Mouse (Mus musculus) spleen, adult 2 months (tissue): Measurements from ENCODE around the gene Itgax. TPM values are rescaled to one million over a fixed set of nuclear protein-coding genes. Genes with fewer than 3 reads are reported as not detected.

ENCODE experiments used
- DNase-seq, 2 experiments: peaks; one replicate each; pipeline versions ENCODE4 v3.0.0 to v3.0.0-alpha.2; 2012 to 2021; ENCODE audit warnings: low spot score in 2 of 2, low read depth in 1 of 2
- H3K27ac ChIP-seq: fragments of 200-500 bp; 2 replicates; pipeline ENCODE4 v1.5.1; 2012; ENCODE audit warnings: low read length, inconsistent platforms; ENCODE audit not compliant: insufficient read depth
- H3K27me3 ChIP-seq: fragments of 200-500 bp; 2 replicates; pipeline ENCODE4 v1.6.1; 2012; ENCODE audit warnings: mild to moderate bottlenecking, moderate library complexity, low read length, inconsistent platforms; ENCODE audit not compliant: control insufficient read depth, insufficient read depth
- H3K36me3 ChIP-seq: fragments of 200-500 bp; 2 replicates; pipeline ENCODE4 v1.6.1; 2012; ENCODE audit warnings: mild to moderate bottlenecking, low read length, inconsistent platforms; ENCODE audit not compliant: control insufficient read depth, insufficient read depth
- H3K4me1 ChIP-seq: fragments of 200-500 bp; 2 replicates; pipeline ENCODE4 v1.6.1; 2011; ENCODE audit warnings: inconsistent platforms; ENCODE audit not compliant: control insufficient read depth, insufficient read depth, insufficient read length
- H3K4me3 ChIP-seq: fragments of 200-500 bp; 2 replicates; pipeline ENCODE4 v1.5.1; 2011; ENCODE audit warnings: mild to moderate bottlenecking, inconsistent platforms; ENCODE audit not compliant: insufficient read depth, insufficient read length; ENCODE audit errors: extremely low read depth
- CTCF ChIP-seq: fragments of 200-500 bp; IDR thresholded peaks from 2 replicates; pipeline ENCODE4 v1.5.1; 2011; ENCODE audit warnings: mild to moderate bottlenecking, inconsistent platforms; ENCODE audit not compliant: insufficient read depth, insufficient read length, insufficient replicate concordance; ENCODE audit errors: extremely low read depth
- POLR2A ChIP-seq: fragments of 200-500 bp; IDR thresholded peaks from 2 replicates; pipeline ENCODE4 v1.6.1; 2011; ENCODE audit warnings: low read depth, low read length, inconsistent platforms
- WGBS: fragments of 180-500 bp; shearing (Covaris S2); methylation state at CpG from one replicate; pipeline ENCODE4 v1.1.7; 2018; 5-methylcytosine and 5-hydroxymethylcytosine counted together
- polyA plus RNA-seq: library from polyadenylated mRNA; depleted of rRNA; stranded (reverse); fragments of >200 nt; gene quantifications from 2 replicates; pipeline ENCODE4 v1.2.3, GENCODE M21; 2012; rRNA removed

The Itgax gene
- polyA plus RNA-seq = 28.4 and 29.5 TPM in 2 replicates

DNA sequence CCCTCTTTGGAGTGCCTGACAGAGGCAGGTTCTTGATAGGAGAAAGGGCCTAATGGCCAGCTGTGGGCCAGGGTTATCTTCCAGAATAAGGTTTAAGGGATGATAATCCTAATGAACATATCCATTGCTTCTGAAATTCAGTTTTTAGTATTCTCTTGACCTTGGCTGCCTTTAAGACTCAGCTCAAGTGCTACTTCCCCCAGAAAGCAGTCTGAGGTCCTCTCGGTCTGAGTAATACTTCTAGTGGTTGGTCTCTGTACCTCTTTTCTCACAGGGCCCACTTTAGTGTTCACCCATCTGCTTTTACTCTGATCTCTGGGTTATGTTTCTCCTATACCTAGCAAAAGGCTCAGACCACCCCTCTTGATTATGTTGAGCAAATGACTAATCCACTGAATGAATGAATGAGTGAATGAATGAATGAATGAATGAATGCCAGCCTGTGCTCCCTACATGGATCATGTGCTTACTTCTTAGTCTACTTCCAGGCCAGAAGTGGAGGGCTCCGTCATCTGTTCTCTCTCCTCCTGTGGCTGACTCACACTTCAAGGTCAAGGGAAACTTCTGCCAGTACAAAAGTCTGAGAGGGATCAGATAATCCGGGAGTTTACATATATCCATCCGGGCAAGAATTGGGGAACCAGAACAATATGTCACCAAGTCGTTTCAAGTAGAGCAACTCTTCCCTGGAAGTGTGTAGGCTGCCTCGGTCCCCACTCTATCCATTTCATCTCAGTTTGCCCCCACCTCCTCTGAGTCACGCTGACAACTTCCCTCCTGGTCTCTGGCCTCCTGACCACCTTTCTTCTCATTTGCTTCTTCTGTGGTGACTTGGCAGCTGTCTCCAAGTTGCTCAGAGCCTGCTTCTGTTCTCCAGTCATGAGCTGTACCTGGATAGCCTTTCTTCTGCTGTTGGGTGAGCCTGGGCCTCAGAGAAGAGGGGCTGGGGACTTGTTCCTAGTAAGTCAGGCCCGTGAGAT lies at the start of gene Itgax:
Gene Itgax, plus strand, starts transcription at position 807 of the 980 bp plus-strand sequence.
- 46% methylated on average over 8 of the region's 8 CpGs for WGBS
- H3K27ac ChIP-seq = peak within 1 kb of the TSS; percentile 66
- no peaks in the 10 kb centered on the region for H3K27me3 ChIP-seq
- peak within 1 kb of the TSS; percentile 17; the same call in 1 of the 2 replicates for H3K4me3 ChIP-seq
- peaks cover 21% of the 10 kb centered on the region for H3K4me1 ChIP-seq
- TF ChIP-seq POLR2A = no peak
- no peak for TF ChIP-seq CTCF
- no peak for DNase-seq
- no peaks in the 10 kb centered on the region for H3K36me3 ChIP-seq

DNA sequence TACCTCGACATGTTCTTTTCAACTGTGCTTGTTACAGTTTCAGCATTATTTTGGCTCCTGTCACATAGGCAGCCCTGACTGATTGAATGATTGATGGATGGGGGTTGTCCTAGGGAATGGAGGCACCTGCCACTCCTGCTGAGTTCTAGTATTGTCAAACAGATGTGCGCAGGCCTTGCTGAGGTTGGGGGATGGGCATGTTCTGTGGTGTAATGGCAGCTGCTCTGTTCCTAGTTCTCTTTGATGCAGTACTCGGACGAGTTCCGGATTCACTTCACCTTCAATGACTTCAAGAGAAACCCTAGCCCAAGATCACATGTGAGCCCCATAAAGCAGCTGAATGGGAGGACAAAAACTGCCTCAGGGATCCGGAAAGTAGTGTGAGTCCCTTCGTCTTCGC lies 49.3 kb upstream of the Itgax start:
- WGBS = 79% methylated on average over 8 of the region's 8 CpGs
- H3K36me3 ChIP-seq = no peaks in the 10 kb centered on the region
- no peaks in the 10 kb centered on the region; the same call in 1 of the 2 replicates for H3K4me1 ChIP-seq
- TF ChIP-seq POLR2A = no peak
- TF ChIP-seq CTCF = no peak
- H3K27ac ChIP-seq = no peak overlapping the region
- no peak overlapping the region for H3K4me3 ChIP-seq
- no peaks in the 10 kb centered on the region for H3K27me3 ChIP-seq
- no peak for DNase-seq

DNA sequence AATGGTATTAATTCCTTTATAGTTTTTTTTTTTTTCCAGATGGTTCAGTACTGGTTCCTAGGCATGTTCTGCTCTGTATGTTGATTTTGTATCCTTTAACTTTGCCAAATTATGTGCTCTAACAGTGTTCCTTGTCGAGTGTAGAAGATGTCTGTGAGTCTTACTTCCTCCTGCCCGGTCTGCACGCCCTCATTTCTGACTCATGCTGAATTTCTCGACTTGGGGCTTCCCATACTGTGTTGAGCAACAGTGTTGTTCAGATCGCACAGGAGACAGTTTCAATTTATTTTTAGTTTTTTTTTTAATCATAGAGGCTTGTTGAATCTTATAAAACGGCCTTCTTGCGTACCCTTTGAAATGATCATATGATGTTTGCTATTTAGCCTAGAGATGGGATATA lies 40.2 kb upstream of the Itgax start:
- Histone ChIP-seq H3K36me3 (no peaks in the 10 kb centered on the region), H3K27ac (no peak overlapping the region), H3K4me3 (no peak overlapping the region), H3K4me1 (no peaks in the 10 kb centered on the region), H3K27me3 (no peaks in the 10 kb centered on the region)
- DNase-seq = no peak
- TF ChIP-seq CTCF = no peak
- TF ChIP-seq POLR2A = no peak
- 25% methylated on average over 7 of the region's 7 CpGs for WGBS

DNA sequence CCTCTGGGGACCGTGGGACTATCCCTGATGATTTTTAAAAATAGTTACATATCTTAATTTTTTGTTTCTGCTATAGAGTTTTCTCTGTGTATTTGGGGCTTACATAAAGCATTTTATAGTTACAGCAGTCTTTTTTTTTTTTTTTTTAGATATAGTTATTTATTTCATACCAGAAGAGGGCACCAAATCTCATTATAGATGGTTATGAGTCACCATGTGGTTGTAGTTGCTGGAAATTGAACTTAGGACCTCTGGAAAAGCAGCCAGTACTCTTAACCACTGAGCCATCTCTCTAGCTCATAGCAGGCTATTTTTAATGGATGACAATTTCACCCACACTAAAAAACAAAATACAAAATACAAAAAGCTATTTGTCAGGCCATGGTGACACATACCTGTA lies 31.2 kb upstream of the Itgax start:
- 71% methylated on average over 1 of the region's 1 CpGs for WGBS
- no peak for TF ChIP-seq CTCF
- TF ChIP-seq POLR2A = no peak
- Histone ChIP-seq H3K4me3 (no peak overlapping the region), H3K36me3 (no peaks in the 10 kb centered on the region), H3K4me1 (no peaks in the 10 kb centered on the region; the same call in 1 of the 2 replicates), H3K27ac (no peak overlapping the region), H3K27me3 (no peaks in the 10 kb centered on the region)
- no peak for DNase-seq

DNA sequence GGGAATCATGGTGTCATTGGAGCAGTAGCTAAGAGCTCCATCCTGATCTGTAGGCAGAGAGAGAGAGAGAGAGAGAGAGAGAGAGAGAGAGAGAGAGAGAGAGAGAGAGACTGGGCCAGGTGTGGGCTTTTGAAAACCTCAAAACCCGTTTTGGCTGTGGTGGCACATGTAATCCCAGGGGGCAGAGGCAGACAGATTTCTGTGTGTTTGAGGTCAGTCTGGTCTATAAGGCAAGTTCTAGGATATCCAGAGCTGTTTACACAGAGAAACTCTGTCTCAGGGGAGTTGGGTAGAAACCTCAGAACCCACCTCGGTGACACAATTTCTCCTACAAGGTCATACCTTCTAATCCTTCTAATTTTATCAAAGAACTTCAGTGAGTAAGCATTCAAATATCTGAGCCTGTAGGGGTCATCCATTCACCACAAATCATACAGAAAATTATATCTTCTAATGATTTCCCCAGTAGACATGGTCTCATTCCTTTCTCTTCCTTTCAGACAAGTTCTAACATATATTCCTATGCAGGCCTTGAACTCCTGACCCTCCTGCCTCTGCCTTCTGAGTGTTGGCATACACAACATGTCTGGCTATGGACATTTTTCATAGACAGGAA lies 28.5 kb upstream of the Itgax start:
- Histone ChIP-seq H3K27me3 (no peaks in the 10 kb centered on the region), H3K4me3 (no peak overlapping the region), H3K36me3 (no peaks in the 10 kb centered on the region), H3K27ac (no peak overlapping the region), H3K4me1 (peaks cover 2% of the 10 kb centered on the region; the same call in 1 of the 2 replicates)
- 16% methylated on average over 2 of the region's 2 CpGs for WGBS
- TF ChIP-seq CTCF (no peak), POLR2A (no peak)
- peak in 1 of 2 experiments; percentile 5 for DNase-seq

DNA sequence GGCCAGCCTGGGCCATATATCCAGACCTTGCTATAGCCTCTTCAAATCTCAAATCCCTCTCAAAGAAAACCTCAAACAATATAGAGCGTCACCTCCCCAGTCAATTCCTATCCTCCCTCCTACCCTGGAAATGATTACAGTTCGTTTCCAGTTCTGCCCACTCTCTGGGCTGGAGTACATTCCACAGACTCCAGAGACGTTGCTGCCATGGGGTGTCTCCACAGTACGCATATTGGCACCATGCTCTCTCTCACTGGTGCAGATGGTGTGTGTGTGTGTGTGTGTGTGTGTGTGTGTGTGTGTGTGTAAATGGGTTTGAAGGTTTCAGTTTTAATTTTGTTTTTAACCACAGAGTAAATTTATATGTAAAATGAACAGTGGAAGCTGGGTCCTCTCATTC lies 24.1 kb upstream of the Itgax start:
- 0 out of 2 replicates have a peak, but pooled peaks have one; percentile 29 for TF ChIP-seq CTCF
- no peak for TF ChIP-seq POLR2A
- no peaks in the 10 kb centered on the region for H3K36me3 ChIP-seq
- peak in 1 of 2 experiments; percentile 24 for DNase-seq
- no peak overlapping the region for H3K27ac ChIP-seq
- H3K4me3 ChIP-seq = no peak overlapping the region
- peaks cover 3% of the 10 kb centered on the region; the same call in 1 of the 2 replicates for H3K4me1 ChIP-seq
- 45% methylated on average over 4 of the region's 4 CpGs for WGBS
- no peaks in the 10 kb centered on the region for H3K27me3 ChIP-seq
